In genomic region chr17:12712191-12712590, GRCm38 (mm10) we compare ENCODE assay signal across 29 mouse cellular contexts. TPM values are rescaled to one million over a fixed set of nuclear protein-coding genes. Genes with fewer than 3 reads are reported as not detected.
DNase-seq lines count a peak whose midpoint lies in the region; ATAC-seq and TF ChIP-seq lines count a peak whose summit lies in the region.
"Had no signal": no experiment of that assay in that cellular context is flagged by ENCODE, and none has a peak within 500 bp of the region (broad histone marks: within the 10 kb centered on the region; RNA-seq: fewer than 3 reads in every experiment).

No protein-coding gene starts in this region.

- no peak for TF ChIP-seq CTCF in stomach, postnatal 0 days (IDR thresholded peaks at IDR 0.05; ENCODE audit: low read depth)

- no peak overlapping the region for H3K4me3 ChIP-seq in heart, embryonic 15.5 days
- no peak overlapping the region for H3K4me3 ChIP-seq in stomach, embryonic 16.5 days (replicated peaks; ENCODE audit: low read length)
- H3K4me3 ChIP-seq in stomach, postnatal 0 days (ENCODE audit: low read depth, low read length): no peak overlapping the region
- H3K4me3 ChIP-seq in limb, embryonic 13.5 days: no peak overlapping the region
- H3K4me3 ChIP-seq: embryonic facial prominence, embryonic 13.5 days; gastrocnemius, adult 2 months; heart, embryonic 10.5 days; heart, embryonic 13.5 days; hindbrain, embryonic 12.5 days; hindbrain, embryonic 15.5 days had no signal

- no peaks in the 10 kb centered on the region for H3K9me3 ChIP-seq in heart, embryonic 15.5 days (replicated peaks)
- no peaks in the 10 kb centered on the region for H3K9me3 ChIP-seq in stomach, embryonic 16.5 days (replicated peaks; ENCODE audit: control insufficient read depth, low read length)
- H3K9me3 ChIP-seq in stomach, postnatal 0 days (ENCODE audit: control insufficient read depth, low read length): no peaks in the 10 kb centered on the region
- H3K9me3 ChIP-seq in limb, embryonic 13.5 days: no peaks in the 10 kb centered on the region
- H3K9me3 ChIP-seq: embryonic facial prominence, embryonic 13.5 days; G1E; heart, embryonic 10.5 days; heart, embryonic 13.5 days; hindbrain, embryonic 12.5 days; hindbrain, embryonic 15.5 days had no signal

- 0 out of 2 replicates have a peak overlapping the region, but pooled peaks have one; percentile 10 for H3K27ac ChIP-seq in heart, embryonic 15.5 days
- no peak overlapping the region for H3K27ac ChIP-seq in stomach, embryonic 16.5 days (ENCODE audit: low read length)
- no peak overlapping the region for H3K27ac ChIP-seq in stomach, postnatal 0 days (replicated peaks)
- no peak overlapping the region for H3K27ac ChIP-seq in limb, embryonic 13.5 days
- H3K27ac ChIP-seq: gastrocnemius, adult 2 months; hindbrain, embryonic 12.5 days; hindbrain, embryonic 15.5 days had no signal

- H3K4me2 ChIP-seq in heart, embryonic 15.5 days: no peak overlapping the region
- no peak overlapping the region for H3K4me2 ChIP-seq in stomach, embryonic 16.5 days (ENCODE audit: low read depth, low read length)
- no peak overlapping the region for H3K4me2 ChIP-seq in stomach, postnatal 0 days (replicated peaks; ENCODE audit: low read depth)
- no peak overlapping the region for H3K4me2 ChIP-seq in limb, embryonic 13.5 days (replicated peaks)
- H3K4me2 ChIP-seq: embryonic facial prominence, embryonic 13.5 days; heart, embryonic 13.5 days; hindbrain, embryonic 12.5 days; hindbrain, embryonic 15.5 days had no signal

- no peaks in the 10 kb centered on the region for H3K27me3 ChIP-seq in heart, embryonic 15.5 days
- no peaks in the 10 kb centered on the region for H3K27me3 ChIP-seq in stomach, embryonic 16.5 days (ENCODE audit: control insufficient read depth, insufficient read depth, low read length)
- H3K27me3 ChIP-seq in stomach, postnatal 0 days (ENCODE audit: control insufficient read depth, insufficient read depth, low read length): no peaks in the 10 kb centered on the region
- H3K27me3 ChIP-seq in limb, embryonic 13.5 days: no peaks in the 10 kb centered on the region
- H3K27me3 ChIP-seq: CH12.LX; embryonic facial prominence, embryonic 13.5 days; heart, embryonic 13.5 days; hindbrain, embryonic 12.5 days; hindbrain, embryonic 15.5 days had no signal

- peaks cover 18% of the 10 kb centered on the region for H3K4me1 ChIP-seq in heart, embryonic 15.5 days (replicated peaks)
- peaks cover 3% of the 10 kb centered on the region; the same call in 1 of the 2 replicates for H3K4me1 ChIP-seq in stomach, embryonic 16.5 days (ENCODE audit: control insufficient read depth, insufficient read depth, low read length)
- no peaks in the 10 kb centered on the region for H3K4me1 ChIP-seq in stomach, postnatal 0 days (replicated peaks; ENCODE audit: control insufficient read depth, insufficient read depth)
- H3K4me1 ChIP-seq in limb, embryonic 13.5 days: peaks cover 27% of the 10 kb centered on the region; the same call in 1 of the 2 replicates
- H3K4me1 ChIP-seq: hindbrain, embryonic 12.5 days; hindbrain, embryonic 15.5 days had no signal

- peaks cover 90% of the 10 kb centered on the region for H3K36me3 ChIP-seq in heart, embryonic 15.5 days
- H3K36me3 ChIP-seq in stomach, embryonic 16.5 days (ENCODE audit: control insufficient read depth, insufficient read depth, low read length): peaks cover 3% of the 10 kb centered on the region; the same call in 1 of the 2 replicates
- H3K36me3 ChIP-seq in stomach, postnatal 0 days (ENCODE audit: control insufficient read depth, insufficient read depth, low read length): peaks cover 11% of the 10 kb centered on the region
- peaks cover 92% of the 10 kb centered on the region for H3K36me3 ChIP-seq in limb, embryonic 13.5 days

- no peak for DNase-seq in heart, adult 8-10 months (ENCODE audit: low spot score)
- no peak for DNase-seq in stomach, postnatal 0 days (ENCODE audit: low spot score)
- DNase-seq in c-Kit-positive CD71-positive TER-119-positive erythroid progenitor cells, embryonic 14.5 days (ENCODE audit: low spot score): no peak
- DNase-seq: adrenal gland, adult 8-10 months; adrenal gland, postnatal 25 days; B cell, adult 2 months; cerebellum, adult 18-20 months; cerebellum, adult 9-10 months; cerebellum, postnatal 14 days; forebrain, postnatal 0 days; gastrocnemius, adult 2 months; gastrocnemius, postnatal 14 days; heart, adult 18-20 months had no signal

- no peak for TF ChIP-seq EP300 in stomach, postnatal 0 days (optimal IDR thresholded peaks at IDR 0.05)

- ATAC-seq in heart, embryonic 15.5 days (replicated peaks; ENCODE audit: insufficient number of reproducible peaks, insufficient read depth, low FRiP score, low read depth): no peak
- peak; percentile 46; the same call in 1 of the 2 replicates for ATAC-seq in stomach, embryonic 16.5 days (ENCODE audit: insufficient read depth, low FRiP score)
- ATAC-seq in stomach, postnatal 0 days (ENCODE audit: low FRiP score, low TSS enrichment): no peak
- ATAC-seq in limb, embryonic 13.5 days (ENCODE audit: low FRiP score, low read depth): 0 out of 2 replicates have a peak, but pooled peaks have one; percentile 7
- ATAC-seq in megakaryocyte, adult 5-6 weeks (ENCODE audit: poor library complexity, severe bottlenecking): no peak
- ATAC-seq: forebrain, embryonic 14.5 days; forebrain, postnatal 0 days had no signal

- no peak overlapping the region for H3K9ac ChIP-seq in heart, embryonic 15.5 days
- H3K9ac ChIP-seq in stomach, embryonic 16.5 days (ENCODE audit: low read length): no peak overlapping the region
- no peak overlapping the region for H3K9ac ChIP-seq in stomach, postnatal 0 days (ENCODE audit: low read length)
- H3K9ac ChIP-seq in limb, embryonic 13.5 days: no peak overlapping the region
- H3K9ac ChIP-seq: forebrain, postnatal 0 days; heart, embryonic 13.5 days; hindbrain, embryonic 12.5 days; hindbrain, embryonic 15.5 days had no signal

RNA-seq across cellular contexts. Expression of gene Slc22a1, which starts 36.6 kb away (rescaled TPM):
- polyA plus RNA-seq in heart, embryonic 15.5 days (2015; fragmentation: Nextera tagmentation; extraction: Ambion mirVana): 30.5 and 51.0 TPM in 2 replicates
- total RNA-seq in heart, adult 8-10 months (2022): 10 to 100 TPM in 3 of 4 experiments, 1 to 10 TPM in 1; 9.5 to 26.9 (median 14.3) TPM
- polyA plus RNA-seq in stomach, embryonic 16.5 days (2015; fragmentation: Nextera tagmentation; extraction: Ambion mirVana): 0.96 and 1.2 TPM in 2 replicates
- 7.9 and 10.4 TPM in 2 replicates for polyA plus RNA-seq in stomach, postnatal 0 days (2015; fragmentation: Nextera tagmentation; extraction: Ambion mirVana)
- 0.25 TPM in 1 of 2 replicates, not detected in the other for polyA plus RNA-seq in limb, embryonic 13.5 days (2015; fragmentation: Nextera tagmentation; extraction: Ambion mirVana)
- not detected in 2 replicates for total RNA-seq in megakaryocyte, adult 5-6 weeks (2015)
- not detected in 2 replicates for total RNA-seq in megakaryocyte, adult 5-6 weeks (2017)
- total RNA-seq: adrenal gland, postnatal 25 days; forebrain, postnatal 0 days; G1E; gastrocnemius, postnatal 14 days; gastrocnemius, postnatal 4 days; hematopoietic stem cell, adult 5-6 weeks had no signal
- polyA plus RNA-seq: brain, embryonic 14.5 days; forebrain, embryonic 11.5 days; forebrain, embryonic 14.5 days; forebrain, postnatal 0 days; hindbrain, embryonic 12.5 days; hindbrain, embryonic 15.5 days had no signal

RNA-seq across cellular contexts. Expression of gene Igf2r, which starts 57.3 kb away (rescaled TPM):
- polyA plus RNA-seq in heart, embryonic 15.5 days (2015; fragmentation: Nextera tagmentation; extraction: Ambion mirVana): 121 and 127 TPM in 2 replicates
- total RNA-seq in heart, adult 8-10 months (2022): 100 to 1,000 TPM; 103 to 124 (median 118) TPM
- 38.6 and 39.3 TPM in 2 replicates for polyA plus RNA-seq in stomach, embryonic 16.5 days (2015; fragmentation: Nextera tagmentation; extraction: Ambion mirVana)
- 9.4 and 9.6 TPM in 2 replicates for polyA plus RNA-seq in stomach, postnatal 0 days (2015; fragmentation: Nextera tagmentation; extraction: Ambion mirVana)
- polyA plus RNA-seq in limb, embryonic 13.5 days (2015; fragmentation: Nextera tagmentation; extraction: Ambion mirVana): 48.7 and 51.5 TPM in 2 replicates
- 0.69 and 1.9 TPM in 2 replicates for total RNA-seq in megakaryocyte, adult 5-6 weeks (2015)
- total RNA-seq in megakaryocyte, adult 5-6 weeks (2017): 3.7 and 5.7 TPM in 2 replicates

Comparison
In these comparisons a context has a peak if more than half of its experiments do, and no peak if none do; other contexts are left out.
1. ATAC-seq: peak in stomach, embryonic 16.5 days (single experiment) and limb, embryonic 13.5 days (single experiment); none in heart, embryonic 15.5 days (single experiment), stomach, postnatal 0 days (single experiment) and megakaryocyte, adult 5-6 weeks (single experiment).